Mouse (Mus musculus) liver, postnatal 0 days (tissue): ENCODE data around the gene Lamtor2. TPM values are rescaled to one million over a fixed set of nuclear protein-coding genes. Genes with fewer than 3 reads are reported as not detected.

Experiments
- ATAC-seq: fragments of 200-750 bp; cut with Nextera tagmentation; 2 replicates; pipeline ENCODE4 v1.8.0; 2017; ENCODE audit warnings: mild to moderate bottlenecking, moderate library complexity
- DNase-seq: peaks from one replicate; pipeline ENCODE4 v3.0.0-alpha.2; 2016
- H3K27ac ChIP-seq: fragments of 300-500 bp; sonication (generic); 2 replicates; pipeline ENCODE4 v1.5.1; 2014; ENCODE audit warnings: antibody characterized with exemption, moderate library complexity, mild to moderate bottlenecking, low read depth
- H3K27me3 ChIP-seq: fragments of 300-500 bp; sonication (generic); 2 replicates; pipeline ENCODE4 v1.6.1; 2014; ENCODE audit warnings: low read length, control low read depth, mixed read lengths; ENCODE audit not compliant: insufficient read depth
- H3K36me3 ChIP-seq: fragments of 300-500 bp; sonication (generic); replicated peaks from 2 replicates; pipeline ENCODE4 v1.6.1; 2014; ENCODE audit warnings: mild to moderate bottlenecking, control low read depth, low read length, moderate library complexity, mixed read lengths; ENCODE audit not compliant: insufficient read depth
- H3K4me1 ChIP-seq: fragments of 300-500 bp; sonication (generic); 2 replicates; pipeline ENCODE4 v1.6.1; 2014; ENCODE audit warnings: antibody characterized with exemption, mild to moderate bottlenecking, control low read depth; ENCODE audit not compliant: insufficient read depth
- H3K4me2 ChIP-seq: fragments of 300-500 bp; sonication (generic); 2 replicates; pipeline ENCODE4 v1.6.1; 2014; ENCODE audit warnings: low read depth, mild to moderate bottlenecking, low read length, moderate library complexity, mixed read lengths
- H3K4me3 ChIP-seq: fragments of 300-500 bp; sonication (generic); 2 replicates; pipeline ENCODE4 v1.5.1; 2014; ENCODE audit warnings: low read depth, low read length
- H3K9ac ChIP-seq: fragments of 300-500 bp; sonication (generic); replicated peaks from 2 replicates; pipeline ENCODE4 v1.6.1; 2014; ENCODE audit warnings: mild to moderate bottlenecking, moderate library complexity
- H3K9me3 ChIP-seq: fragments of 300-500 bp; sonication (generic); 2 replicates; pipeline ENCODE4 v1.6.1; 2016; ENCODE audit warnings: mild to moderate bottlenecking, control low read depth, low read length, mixed read lengths
- CTCF ChIP-seq: sonication (generic); IDR thresholded peaks from 2 replicates; pipeline ENCODE4 v1.5.1; 2016; ENCODE audit warnings: antibody characterized with exemption, low read depth
- EP300 ChIP-seq: IDR thresholded peaks from 2 replicates; pipeline ENCODE4 v1.6.1; 2016; ENCODE audit warnings: antibody characterized with exemption, low read depth, mild to moderate bottlenecking
- WGBS: fragments of 180-500 bp; shearing (Covaris S2); extraction: QIAGEN DNeasy Blood & Tissue Kit; methylation state at CpG from one replicate; pipeline ENCODE4 v1.1.7; 2014; ENCODE audit not compliant: insufficient replicate concordance; 5-methylcytosine and 5-hydroxymethylcytosine counted together
- polyA plus RNA-seq: library from polyadenylated mRNA; unstranded; fragments of >200 nt; fragmentation: Nextera tagmentation; extraction: Ambion mirVana; gene quantifications from 2 replicates; pipeline ENCODE4 v1.2.1, GENCODE M21; 2015

Lamtor2 gene
- polyA plus RNA-seq, 1 experiment from 2014 or later: 104 TPM

- no peak overlapping the region for H3K4me3 ChIP-seq
- no peaks in the 10 kb centered on the region for H3K36me3 ChIP-seq
- H3K9ac ChIP-seq: no peak overlapping the region
- peak; percentile 84 for ATAC-seq
- peaks cover 10% of the 10 kb centered on the region for H3K4me1 ChIP-seq
- WGBS: 33% methylated on average over 17 of the region's 17 CpGs
- peak; percentile 94 for DNase-seq
- H3K27me3 ChIP-seq: no peaks in the 10 kb centered on the region
- no peak overlapping the region for H3K4me2 ChIP-seq
- TF ChIP-seq EP300: no peak
- peak; percentile 100 for TF ChIP-seq CTCF
- no peaks in the 10 kb centered on the region for H3K9me3 ChIP-seq
- H3K27ac ChIP-seq: no peak overlapping the region
Measured at GRCm38 (mm10) chr3:88526157-88527131, 26.4 kb downstream of the Lamtor2 start.

GRCm38 (mm10) chr3:88525021-88525420 is 27.9 kb downstream of the Lamtor2 start:
- WGBS: 78% methylated on average over 5 of the region's 5 CpGs
- H3K4me3 ChIP-seq: no peak overlapping the region
- ATAC-seq (no peak), DNase-seq (no peak)
- no peak overlapping the region for H3K9ac ChIP-seq
- H3K4me1 ChIP-seq: peaks cover 5% of the 10 kb centered on the region
- no peaks in the 10 kb centered on the region for H3K9me3 ChIP-seq
- no peaks in the 10 kb centered on the region for H3K36me3 ChIP-seq
- no peak overlapping the region for H3K4me2 ChIP-seq
- H3K27ac ChIP-seq: no peak overlapping the region
- TF ChIP-seq EP300 (no peak), CTCF (no peak)
- no peaks in the 10 kb centered on the region for H3K27me3 ChIP-seq

- DNase-seq: no peak
- Histone ChIP-seq H3K9me3 (no peaks in the 10 kb centered on the region), H3K36me3 (no peaks in the 10 kb centered on the region), H3K27ac (no peak overlapping the region), H3K4me1 (peaks cover 5% of the 10 kb centered on the region), H3K4me2 (no peak overlapping the region), H3K9ac (no peak overlapping the region), H3K27me3 (no peaks in the 10 kb centered on the region), H3K4me3 (no peak overlapping the region)
- 84% methylated on average over 8 of the region's 8 CpGs for WGBS
- TF ChIP-seq CTCF (no peak), EP300 (no peak)
- no peak for ATAC-seq
Measured at GRCm38 (mm10) chr3:88523027-88523426, 29.8 kb downstream of the Lamtor2 start.

GRCm38 (mm10) chr3:88521803-88522331 is 31.0 kb downstream of the Lamtor2 start:
- peak; percentile 99 for TF ChIP-seq CTCF
- TF ChIP-seq EP300: no peak

GRCm38 (mm10) chr3:88521156-88521555 is 31.7 kb downstream of the Lamtor2 start:
- Histone ChIP-seq H3K27me3 (no peaks in the 10 kb centered on the region), H3K4me3 (no peak overlapping the region), H3K4me2 (no peak overlapping the region), H3K9me3 (no peaks in the 10 kb centered on the region), H3K27ac (no peak overlapping the region), H3K9ac (no peak overlapping the region), H3K4me1 (no peaks in the 10 kb centered on the region), H3K36me3 (no peaks in the 10 kb centered on the region)
- DNase-seq (no peak), ATAC-seq (no peak)
- TF ChIP-seq CTCF: no peak
- TF ChIP-seq EP300: no peak
- 79% methylated on average over 6 of the region's 6 CpGs for WGBS

More at GRCm38 (mm10) chr3:88521803-88522331, 31.0 kb downstream of the Lamtor2 start:
- no peaks in the 10 kb centered on the region for H3K27me3 ChIP-seq
- H3K4me3 ChIP-seq: no peak overlapping the region
- DNase-seq (peak; percentile 79), ATAC-seq (peak; percentile 64)
- no peaks in the 10 kb centered on the region for H3K9me3 ChIP-seq
- no peaks in the 10 kb centered on the region for H3K36me3 ChIP-seq
- H3K4me2 ChIP-seq: no peak overlapping the region
- no peak overlapping the region for H3K27ac ChIP-seq
- no peaks in the 10 kb centered on the region for H3K4me1 ChIP-seq
- 13% methylated on average over 9 of the region's 9 CpGs for WGBS
- no peak overlapping the region for H3K9ac ChIP-seq

GRCm38 (mm10) chr3:88520078-88520477 is 32.8 kb downstream of the Lamtor2 start:
- H3K4me2 ChIP-seq: no peak overlapping the region
- no peaks in the 10 kb centered on the region for H3K27me3 ChIP-seq
- TF ChIP-seq EP300 (no peak), CTCF (no peak)
- H3K4me3 ChIP-seq: no peak overlapping the region
- no peaks in the 10 kb centered on the region for H3K36me3 ChIP-seq
- H3K4me1 ChIP-seq: no peaks in the 10 kb centered on the region
- H3K9ac ChIP-seq: no peak overlapping the region
- DNase-seq: no peak
- WGBS: 79% methylated on average over 2 of the region's 2 CpGs
- no peak for ATAC-seq
- no peaks in the 10 kb centered on the region for H3K9me3 ChIP-seq
- H3K27ac ChIP-seq: no peak overlapping the region
